Mouse (Mus musculus) stomach, embryonic 14.5 days (tissue): ENCODE results near the gene Myrip. TPM values are rescaled to one million over a fixed set of nuclear protein-coding genes. Genes with fewer than 3 reads are reported as not detected.
"Not testable (repeated sequence)": the region's sequence is repeated elsewhere in the genome, so short reads cannot be mapped to it uniquely, and the experiment has no call there.

Experiments
- ATAC-seq: fragments of 200-750 bp; cut with Nextera tagmentation; 2 replicates; pipeline ENCODE4 v1.8.0; 2017; ENCODE audit warnings: low read depth, moderate TSS enrichment; ENCODE audit not compliant: insufficient number of reproducible peaks, insufficient read depth, low FRiP score
- H3K27ac ChIP-seq: fragments of 300-500 bp; sonication (generic); 2 replicates; pipeline ENCODE4 v1.5.1; 2014; ENCODE audit warnings: mild to moderate bottlenecking, low read length, moderate library complexity, mixed read lengths
- H3K27me3 ChIP-seq: fragments of 300-500 bp; sonication (generic); 2 replicates; pipeline ENCODE4 v1.6.1; 2014; ENCODE audit warnings: low read length, control low read depth, mixed read lengths; ENCODE audit not compliant: control insufficient read depth, insufficient read depth
- H3K36me3 ChIP-seq: fragments of 300-500 bp; sonication (generic); 2 replicates; pipeline ENCODE4 v1.6.1; 2014; ENCODE audit warnings: mild to moderate bottlenecking, control low read depth, low read length, moderate library complexity, mixed read lengths; ENCODE audit not compliant: control insufficient read depth, insufficient read depth
- H3K4me1 ChIP-seq: fragments of 300-500 bp; sonication (generic); 2 replicates; pipeline ENCODE4 v1.6.1; 2014; ENCODE audit warnings: low read length, control low read depth, mixed read lengths; ENCODE audit not compliant: control insufficient read depth, insufficient read depth
- H3K4me2 ChIP-seq: fragments of 300-500 bp; sonication (generic); replicated peaks from 2 replicates; pipeline ENCODE4 v1.6.1; 2014; ENCODE audit warnings: low read depth, low read length, control low read depth
- H3K4me3 ChIP-seq: fragments of 300-500 bp; sonication (generic); 2 replicates; pipeline ENCODE4 v1.5.1; 2014; ENCODE audit warnings: low read depth, low read length, control low read depth
- H3K9ac ChIP-seq: fragments of 300-500 bp; sonication (generic); replicated peaks from 2 replicates; pipeline ENCODE4 v1.6.1; 2014; ENCODE audit warnings: low read depth, mild to moderate bottlenecking, control low read depth, low read length, moderate library complexity, mixed read lengths
- H3K9me3 ChIP-seq: fragments of 300-500 bp; sonication (generic); 2 replicates; pipeline ENCODE4 v1.6.1; 2016; ENCODE audit warnings: low read depth, low read length, control low read depth; ENCODE audit not compliant: control insufficient read depth
- WGBS: fragments of 180-500 bp; shearing (Covaris S2); extraction: QIAGEN DNeasy Blood & Tissue Kit; methylation state at CpG from one replicate; pipeline ENCODE4 v1.1.7; 2014; 5-methylcytosine and 5-hydroxymethylcytosine counted together
- polyA plus RNA-seq: library from polyadenylated mRNA; unstranded; fragments of >200 nt; fragmentation: Nextera tagmentation; extraction: Ambion mirVana; gene quantifications from 2 replicates; pipeline ENCODE4 v1.2.1, GENCODE M21; 2014

The Myrip gene
- 0.30 and 0.78 TPM in 2 replicates for polyA plus RNA-seq

DNA sequence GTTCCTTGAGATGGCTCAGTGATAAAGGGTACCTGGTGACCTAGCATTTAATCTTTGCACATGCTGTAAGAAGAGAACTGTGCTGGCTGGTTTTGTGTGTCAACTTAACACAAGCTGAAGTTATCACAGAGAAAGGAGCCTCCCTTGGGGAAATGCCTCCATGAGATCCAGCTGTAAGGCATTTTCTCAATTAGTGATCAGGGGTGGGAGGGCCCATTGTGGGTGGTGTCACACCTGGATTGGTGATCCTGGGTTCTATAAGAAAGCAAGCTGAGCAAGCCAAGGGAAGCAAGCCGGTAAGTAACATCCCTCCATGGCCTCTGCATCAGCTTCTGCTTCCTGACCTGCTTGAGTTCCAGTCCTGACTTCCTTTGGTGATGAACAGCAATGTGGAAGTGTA lies at the start of gene Myrip:
Gene Myrip (plus strand): TSS at position 301 of the 400 bp plus-strand sequence.
- ATAC-seq, H3K4me1 ChIP-seq, H3K9me3 ChIP-seq, H3K27ac ChIP-seq, H3K4me2 ChIP-seq, H3K4me3 ChIP-seq, H3K36me3 ChIP-seq, H3K9ac ChIP-seq: not testable (repeated sequence)
- H3K27me3 ChIP-seq: peaks cover 32% of the 10 kb centered on the region
- WGBS: 80% methylated on average over 1 of the region's 1 CpGs

- Histone ChIP-seq H3K9me3 (no peaks in the 10 kb centered on the region), H3K9ac (no peak overlapping the region), H3K27ac (no peak overlapping the region), H3K36me3 (no peaks in the 10 kb centered on the region), H3K4me3 (no peak overlapping the region), H3K27me3 (no peaks in the 10 kb centered on the region), H3K4me1 (no peaks in the 10 kb centered on the region), H3K4me2 (no peak overlapping the region)
- 54% methylated on average over 8 of the region's 8 CpGs for WGBS
- ATAC-seq: no peak
These were observed 41.5 kb upstream of the Myrip start for GRCm38 (mm10) chr9:120259805-120260204.

- Histone ChIP-seq H3K36me3 (no peaks in the 10 kb centered on the region), H3K4me3 (no peak overlapping the region), H3K9me3 (no peaks in the 10 kb centered on the region), H3K4me2 (no peak overlapping the region), H3K27me3 (no peaks in the 10 kb centered on the region), H3K9ac (no peak overlapping the region), H3K27ac (no peak overlapping the region), H3K4me1 (no peaks in the 10 kb centered on the region)
- no peak for ATAC-seq
- 63% methylated on average over 5 of the region's 5 CpGs for WGBS
These were observed 37.3 kb upstream of the Myrip start for GRCm38 (mm10) chr9:120263994-120264393.

DNA sequence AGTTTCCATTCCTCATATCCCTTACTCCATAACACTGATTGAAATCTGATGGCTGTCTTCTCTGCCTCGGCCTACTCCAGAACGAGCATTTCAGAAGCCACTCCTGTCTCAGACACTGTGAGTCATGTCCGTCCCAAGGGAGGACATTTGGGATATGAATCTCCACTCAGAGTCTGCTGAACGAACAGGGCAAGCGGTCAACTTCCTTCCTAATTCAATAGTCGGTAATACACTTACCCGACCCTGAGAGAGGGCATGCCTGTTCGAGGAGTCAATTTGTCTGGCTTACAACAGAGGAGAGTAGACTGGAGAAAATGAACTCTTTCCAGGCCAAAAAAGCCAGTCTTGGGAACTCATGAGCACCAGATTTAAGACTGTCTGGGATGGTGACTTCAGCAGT lies 28.2 kb upstream of the Myrip start:
- no peak overlapping the region for H3K27ac ChIP-seq
- H3K4me3 ChIP-seq: no peak overlapping the region
- H3K4me1 ChIP-seq: no peaks in the 10 kb centered on the region
- H3K9me3 ChIP-seq: no peaks in the 10 kb centered on the region
- H3K4me2 ChIP-seq: no peak overlapping the region
- H3K36me3 ChIP-seq: no peaks in the 10 kb centered on the region
- H3K9ac ChIP-seq: no peak overlapping the region
- ATAC-seq: no peak
- WGBS: 66% methylated on average over 8 of the region's 8 CpGs
- no peaks in the 10 kb centered on the region for H3K27me3 ChIP-seq

DNA sequence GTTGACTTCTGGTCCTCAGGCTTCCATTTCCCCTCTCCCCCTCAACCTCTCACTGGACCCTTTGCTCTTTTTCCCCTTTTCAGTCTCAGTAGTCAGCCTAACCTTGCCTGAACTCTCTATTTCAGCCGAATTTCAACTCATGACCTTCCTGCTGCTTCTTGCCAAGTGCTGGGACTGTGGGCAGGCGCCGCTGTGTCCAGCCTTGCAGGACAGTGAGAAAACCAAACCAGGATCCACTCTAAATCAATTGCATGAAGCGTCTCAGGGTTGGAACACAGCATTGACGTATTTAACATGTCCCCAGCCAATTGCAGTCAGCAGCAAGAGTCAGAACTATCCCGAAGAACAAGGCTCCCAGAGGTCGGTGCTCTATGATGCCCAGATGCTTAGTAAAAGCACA lies 26.1 kb upstream of the Myrip start:
- no peaks in the 10 kb centered on the region for H3K4me1 ChIP-seq
- no peak overlapping the region for H3K9ac ChIP-seq
- no peaks in the 10 kb centered on the region for H3K36me3 ChIP-seq
- 69% methylated on average over 7 of the region's 7 CpGs for WGBS
- no peak overlapping the region for H3K4me3 ChIP-seq
- H3K27ac ChIP-seq: no peak overlapping the region
- ATAC-seq: no peak
- no peaks in the 10 kb centered on the region for H3K9me3 ChIP-seq
- no peaks in the 10 kb centered on the region for H3K27me3 ChIP-seq
- H3K4me2 ChIP-seq: no peak overlapping the region

DNA sequence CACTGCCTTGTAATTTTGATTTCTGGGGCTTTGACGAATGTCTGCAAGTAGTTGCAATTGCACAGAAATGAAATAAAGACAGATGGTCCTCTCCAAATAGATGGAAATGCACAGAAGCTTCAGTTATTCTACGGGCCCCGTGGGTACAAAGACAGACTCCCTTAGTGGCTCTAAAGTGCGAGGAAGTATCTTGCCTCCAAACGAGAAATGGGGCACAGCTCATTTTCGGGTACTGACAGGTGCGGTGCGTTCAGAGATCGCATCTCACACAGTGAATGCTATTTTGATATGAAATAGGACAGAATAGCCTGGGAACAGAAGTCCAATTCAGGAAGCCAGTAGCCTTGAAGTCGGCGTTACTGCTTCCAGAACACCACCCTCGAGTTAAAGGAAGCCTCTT lies 20.2 kb upstream of the Myrip start:
- H3K4me3 ChIP-seq: no peak overlapping the region
- H3K36me3 ChIP-seq: no peaks in the 10 kb centered on the region
- 84% methylated on average over 12 of the region's 12 CpGs for WGBS
- ATAC-seq: no peak
- H3K4me2 ChIP-seq: no peak overlapping the region
- H3K4me1 ChIP-seq: no peaks in the 10 kb centered on the region
- no peaks in the 10 kb centered on the region for H3K9me3 ChIP-seq
- no peaks in the 10 kb centered on the region for H3K27me3 ChIP-seq
- no peak overlapping the region for H3K9ac ChIP-seq
- H3K27ac ChIP-seq: no peak overlapping the region

DNA sequence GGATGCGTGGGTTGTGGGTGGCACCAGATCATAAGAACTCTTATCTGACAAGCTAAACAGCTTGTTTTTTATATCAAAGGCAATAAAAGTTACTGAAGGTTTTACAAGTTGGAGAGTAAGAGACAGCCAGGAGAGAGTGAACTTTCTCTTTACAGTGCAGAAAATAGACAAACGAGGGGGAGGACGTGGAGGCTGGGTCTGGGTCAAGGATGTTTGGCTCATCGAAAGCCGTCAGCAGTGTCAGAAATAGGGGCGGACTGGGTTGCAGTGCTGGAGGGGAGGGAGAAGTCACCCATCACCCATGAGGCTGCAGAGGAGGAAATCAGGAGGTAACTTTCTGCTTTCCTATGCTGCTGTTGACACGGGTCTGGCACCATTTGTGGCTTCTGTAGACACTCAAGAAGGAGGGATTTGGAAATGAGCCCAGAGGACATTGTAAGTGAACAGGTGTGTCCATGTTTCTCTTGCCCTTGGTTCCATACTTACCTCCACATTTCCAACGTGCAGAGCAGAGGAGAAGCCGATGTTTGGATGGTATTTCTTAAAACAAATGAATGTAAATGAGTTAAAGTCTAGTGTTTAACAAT lies 18.8 kb upstream of the Myrip start:
- no peak overlapping the region for H3K27ac ChIP-seq
- ATAC-seq: no peak
- no peak overlapping the region for H3K4me2 ChIP-seq
- H3K4me1 ChIP-seq: no peaks in the 10 kb centered on the region
- H3K27me3 ChIP-seq: no peaks in the 10 kb centered on the region
- H3K36me3 ChIP-seq: no peaks in the 10 kb centered on the region
- 57% methylated on average over 9 of the region's 9 CpGs for WGBS
- no peaks in the 10 kb centered on the region for H3K9me3 ChIP-seq
- H3K4me3 ChIP-seq: no peak overlapping the region
- no peak overlapping the region for H3K9ac ChIP-seq

- Histone ChIP-seq H3K9me3 (no peaks in the 10 kb centered on the region), H3K4me2 (no peak overlapping the region), H3K27ac (no peak overlapping the region), H3K4me3 (no peak overlapping the region), H3K9ac (no peak overlapping the region), H3K36me3 (no peaks in the 10 kb centered on the region), H3K4me1 (no peaks in the 10 kb centered on the region), H3K27me3 (no peaks in the 10 kb centered on the region)
- no peak for ATAC-seq
- WGBS: 91% methylated on average over 12 of the region's 12 CpGs
These were observed 17.8 kb upstream of the Myrip start for GRCm38 (mm10) chr9:120283556-120283955.

DNA sequence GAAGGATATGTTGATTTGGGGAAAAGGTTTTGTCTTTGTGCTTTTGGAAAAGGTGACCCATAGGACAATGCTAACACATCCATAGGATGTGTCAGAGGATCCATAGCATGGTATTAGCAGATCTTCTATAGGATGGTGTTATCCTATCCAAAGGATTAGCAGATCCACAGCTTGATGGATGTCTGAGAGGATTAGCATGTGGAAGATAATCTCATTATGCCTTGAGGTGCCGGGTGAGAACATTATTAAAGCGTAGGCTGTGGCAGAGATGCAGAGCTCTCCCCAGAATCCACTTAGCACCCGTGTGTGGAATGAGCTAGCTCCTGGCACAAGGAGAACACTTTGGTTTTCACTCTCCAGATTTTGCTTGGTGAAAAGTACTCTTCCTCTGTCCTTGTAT lies 13.3 kb upstream of the Myrip start:
- Histone ChIP-seq H3K4me2 (no peak overlapping the region), H3K4me1 (no peaks in the 10 kb centered on the region), H3K9me3 (no peaks in the 10 kb centered on the region), H3K9ac (no peak overlapping the region), H3K27me3 (no peaks in the 10 kb centered on the region), H3K27ac (no peak overlapping the region), H3K36me3 (no peaks in the 10 kb centered on the region), H3K4me3 (no peak overlapping the region)
- WGBS: 39% methylated on average over 3 of the region's 3 CpGs
- no peak for ATAC-seq
